Mouse (Mus musculus): ENCODE measurements around the gene Dmrtc2. TPM values are rescaled to one million over a fixed set of nuclear protein-coding genes. Genes with fewer than 3 reads are reported as not detected.

Dmrtc2 gene
- polyA plus RNA-seq, 1 experiment from 2014 or later: not detected

GRCm38 (mm10) chr7:24882416-24883199, 12.8 kb downstream of the Dmrtc2 start:
- Histone ChIP-seq H3K27ac (no peak overlapping the region), H3K36me3 (replicated peaks) (peaks cover 25% of the 10 kb centered on the region), H3K4me1 (peaks cover 37% of the 10 kb centered on the region), H3K27me3 (ENCODE audit: poor library complexity, severe bottlenecking) (no peaks in the 10 kb centered on the region), H3K9me3 (no peaks in the 10 kb centered on the region), H3K4me3 (no peak overlapping the region)
- WGBS: 93% methylated on average over 9 of the region's 9 CpGs
- DNase-seq (ENCODE audit: extremely low spot score, low spot score): no peak

DNA sequence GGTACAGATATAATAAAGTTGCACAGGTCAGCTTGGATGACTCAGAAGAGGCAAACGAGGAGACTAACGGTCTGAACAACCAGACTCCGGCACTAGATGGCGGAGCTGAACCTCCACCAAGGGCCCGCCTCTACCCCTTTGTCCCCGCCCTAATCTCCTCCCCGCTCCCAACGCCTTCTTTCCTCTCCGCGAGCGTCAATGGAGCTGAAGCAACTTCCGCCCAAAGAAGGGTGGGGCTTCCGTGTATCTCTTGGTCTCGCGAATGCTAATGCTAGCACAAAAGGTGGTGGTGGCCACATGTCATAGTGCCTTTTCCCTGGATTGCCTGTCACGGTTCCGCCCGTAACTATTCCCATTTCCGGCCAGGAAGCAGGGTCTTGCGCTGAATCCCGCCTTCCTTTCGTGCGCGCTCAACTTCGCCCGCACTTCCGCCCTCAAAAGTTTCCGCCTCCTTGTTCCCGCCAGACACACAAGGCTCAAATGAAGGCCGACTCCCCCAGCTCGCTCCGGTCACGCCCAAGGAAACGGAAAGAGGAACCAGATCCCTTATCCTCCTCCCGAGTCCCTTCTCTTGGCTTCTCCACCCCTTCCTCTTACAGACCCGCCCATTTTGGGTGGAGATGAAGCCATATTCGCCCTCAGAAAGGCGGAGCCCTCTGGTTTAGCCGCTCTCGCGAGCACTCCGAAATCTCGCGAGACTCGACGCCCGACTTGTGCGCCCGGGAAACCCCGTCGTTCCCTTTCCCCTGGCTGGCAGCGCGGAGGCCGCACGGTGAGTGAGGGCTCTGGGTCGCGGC, 14.2 kb downstream of the Dmrtc2 start, which contains the start of gene Rps19:
TSS of gene Rps19 (plus strand) at position 476 of the 797 bp plus-strand sequence.
- Histone ChIP-seq H3K4me1 (peaks cover 47% of the 10 kb centered on the region), H3K27me3 (ENCODE audit: poor library complexity, severe bottlenecking) (no peaks in the 10 kb centered on the region), H3K9me3 (no peaks in the 10 kb centered on the region), H3K4me3 (peak within 1 kb of the TSS; percentile 99), H3K36me3 (replicated peaks) (peaks cover 40% of the 10 kb centered on the region), H3K27ac (peak within 1 kb of the TSS; percentile 100)
- DNase-seq (ENCODE audit: extremely low spot score, low spot score): peak; percentile 97
- WGBS: under 1% methylated on average over 57 of the region's 57 CpGs

DNA sequence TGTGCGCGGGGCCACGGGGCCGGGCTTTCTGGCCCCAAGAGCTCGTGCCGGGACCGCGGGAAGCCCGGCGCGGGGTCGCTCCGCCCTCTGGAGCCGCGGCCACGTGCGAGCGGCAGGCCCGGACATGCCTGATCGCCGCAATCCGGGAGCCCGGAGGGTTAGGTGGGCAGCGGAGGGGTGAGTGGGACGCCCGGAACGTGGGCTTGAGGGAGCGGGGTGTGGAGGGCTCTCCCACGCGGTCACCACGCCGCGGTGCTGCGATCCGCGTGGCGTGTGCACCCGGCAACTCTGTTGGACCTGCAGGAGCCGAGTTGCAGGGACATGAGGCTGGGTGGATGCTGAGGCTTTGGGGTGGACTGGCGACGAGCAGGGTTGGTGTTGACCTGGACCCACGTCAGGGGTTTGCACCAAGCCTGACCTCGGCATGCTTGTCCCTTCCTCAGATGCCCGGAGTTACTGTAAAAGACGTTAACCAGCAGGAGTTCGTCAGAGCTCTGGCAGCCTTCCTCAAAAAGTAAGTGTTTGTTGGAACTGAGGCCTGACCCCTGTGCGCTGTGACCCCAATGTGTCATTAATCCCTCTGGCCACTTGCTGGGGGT, 14.9 kb downstream of the Dmrtc2 start:
- Histone ChIP-seq H3K4me1 (peaks cover 41% of the 10 kb centered on the region), H3K27ac (peak overlapping the region; percentile 100), H3K4me3 (peak overlapping the region; percentile 99), H3K9me3 (no peaks in the 10 kb centered on the region), H3K36me3 (replicated peaks) (peaks cover 47% of the 10 kb centered on the region), H3K27me3 (ENCODE audit: poor library complexity, severe bottlenecking) (no peaks in the 10 kb centered on the region)
- under 1% methylated on average over 47 of the region's 47 CpGs for WGBS
- DNase-seq (ENCODE audit: extremely low spot score, low spot score): no peak

DNA sequence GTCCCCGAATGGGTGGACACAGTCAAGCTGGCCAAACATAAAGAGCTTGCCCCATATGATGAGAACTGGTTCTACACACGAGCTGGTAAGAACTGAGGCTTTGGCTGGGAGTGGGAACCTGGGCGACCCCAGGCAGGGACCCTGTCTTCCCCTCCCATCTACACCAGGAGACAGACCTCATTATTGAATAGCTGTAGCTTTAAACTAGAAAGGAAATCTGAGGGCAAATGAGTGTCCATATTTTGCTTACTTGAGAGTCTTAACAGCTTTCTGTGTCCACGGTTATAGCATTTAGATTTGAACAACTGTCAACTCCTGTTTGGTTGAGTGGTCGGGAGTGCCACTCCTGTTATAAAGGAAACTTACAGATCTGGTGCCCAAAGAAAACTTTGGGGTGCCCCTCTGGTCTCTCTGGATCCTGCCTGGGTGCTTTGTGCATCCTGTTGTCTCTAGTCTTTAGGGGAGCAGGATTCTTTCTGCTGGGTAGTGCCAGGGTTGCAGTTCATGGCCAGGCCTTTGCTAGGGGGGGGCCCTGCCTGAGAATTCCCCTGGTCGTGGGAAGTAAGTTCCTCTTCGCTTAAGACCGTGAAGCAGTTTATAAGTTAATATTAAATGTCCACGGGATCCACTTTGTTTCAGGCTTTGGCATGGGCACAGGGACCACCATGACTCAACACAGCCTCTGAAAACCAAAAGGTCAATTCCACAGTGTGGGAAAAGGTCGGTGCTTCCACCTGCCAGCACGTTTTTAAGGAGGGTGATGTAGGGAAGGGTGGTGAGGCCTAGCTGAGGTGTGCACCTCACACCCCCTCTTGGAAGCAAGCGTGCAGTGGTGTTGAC, 15.8 kb downstream of the Dmrtc2 start:
- Histone ChIP-seq H3K36me3 (replicated peaks) (peaks cover 56% of the 10 kb centered on the region), H3K27ac (peak overlapping the region; percentile 100)
- WGBS: 49% methylated on average over 12 of the region's 12 CpGs

GRCm38 (mm10) chr7:24886308-24886633, 16.4 kb downstream of the Dmrtc2 start:
- DNase-seq (ENCODE audit: extremely low spot score, low spot score): no peak
- H3K4me3 ChIP-seq: peak overlapping the region; percentile 99
- peak overlapping the region; percentile 100 for H3K27ac ChIP-seq
- 74% methylated on average over 4 of the region's 4 CpGs for WGBS
- H3K36me3 ChIP-seq (replicated peaks): peaks cover 62% of the 10 kb centered on the region
- H3K9me3 ChIP-seq: no peaks in the 10 kb centered on the region
- peaks cover 34% of the 10 kb centered on the region for H3K4me1 ChIP-seq
- H3K27me3 ChIP-seq (ENCODE audit: poor library complexity, severe bottlenecking): no peaks in the 10 kb centered on the region

More for the DNA sequence above, 15.8 kb downstream of the Dmrtc2 start:
- Histone ChIP-seq H3K4me1 (peaks cover 34% of the 10 kb centered on the region), H3K4me3 (peak overlapping the region; percentile 99), H3K27me3 (ENCODE audit: poor library complexity, severe bottlenecking) (no peaks in the 10 kb centered on the region), H3K9me3 (no peaks in the 10 kb centered on the region)
- DNase-seq (ENCODE audit: extremely low spot score, low spot score): no peak

DNA sequence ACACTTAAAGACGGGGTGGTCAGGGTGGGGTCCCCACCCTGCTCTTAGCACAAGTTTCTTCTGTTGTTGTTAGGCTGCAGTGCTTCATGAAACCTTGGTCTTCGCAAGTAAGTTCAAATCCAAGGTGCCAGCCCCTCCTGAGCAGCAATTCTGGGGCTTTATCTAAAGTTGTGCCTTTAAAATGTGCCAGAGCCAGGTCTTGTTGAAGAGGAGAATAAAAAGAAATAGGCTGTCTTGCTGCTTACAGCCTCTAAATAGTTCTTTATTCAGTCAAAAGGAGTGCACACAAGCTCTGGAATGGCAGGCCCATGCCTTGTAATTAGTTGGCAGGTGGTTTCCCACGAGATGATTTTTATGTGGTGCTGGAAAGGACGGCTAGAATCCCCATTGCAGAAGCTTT, 17.2 kb downstream of the Dmrtc2 start:
- 78% methylated on average over 4 of the region's 4 CpGs for WGBS
- Histone ChIP-seq H3K27me3 (ENCODE audit: poor library complexity, severe bottlenecking) (no peaks in the 10 kb centered on the region), H3K4me1 (peaks cover 34% of the 10 kb centered on the region), H3K4me3 (peak overlapping the region; percentile 99), H3K27ac (0 out of 2 replicates have a peak overlapping the region, but pooled peaks have one; percentile 17), H3K9me3 (no peaks in the 10 kb centered on the region), H3K36me3 (replicated peaks) (peaks cover 65% of the 10 kb centered on the region)
- DNase-seq (ENCODE audit: extremely low spot score, low spot score): no peak

DNA sequence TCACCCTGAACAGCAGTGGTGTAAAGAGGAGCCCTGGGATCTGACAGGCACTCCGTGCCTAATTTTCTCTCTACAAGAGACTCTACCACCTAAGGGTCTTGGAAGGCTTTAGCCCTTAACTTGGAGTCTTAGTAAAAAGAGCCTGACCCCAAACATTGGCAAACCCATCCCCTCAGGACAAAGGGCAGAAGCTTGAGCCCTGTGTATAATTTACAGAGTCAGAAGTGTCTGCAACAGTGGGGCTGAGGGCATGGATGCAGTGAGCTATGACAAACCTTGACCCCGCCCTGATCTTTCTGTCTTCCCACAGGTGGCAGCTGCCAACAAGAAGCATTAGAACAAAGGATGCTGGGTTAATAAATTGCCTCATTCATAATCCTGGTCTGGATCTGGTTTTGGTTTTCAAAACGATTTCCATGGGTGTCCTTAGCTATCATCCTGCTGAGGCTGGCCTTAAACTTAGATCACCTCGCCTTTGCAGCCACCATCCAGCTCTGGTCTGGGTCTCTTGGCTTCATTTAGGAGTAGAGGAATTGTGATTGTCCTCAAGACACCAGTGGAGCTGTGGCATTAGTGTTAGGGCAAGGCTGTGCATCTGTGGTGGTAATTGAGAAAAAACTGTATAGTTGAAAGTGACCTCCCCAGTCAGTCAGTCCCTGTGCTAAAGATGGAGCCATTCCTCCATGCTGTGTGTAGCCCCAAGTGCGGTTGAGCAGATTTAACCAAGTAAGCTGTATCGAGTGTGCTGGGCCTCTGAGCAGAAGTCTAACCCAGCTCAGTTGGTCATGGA, 19.8 kb downstream of the Dmrtc2 start:
- H3K36me3 ChIP-seq (replicated peaks): peaks cover 67% of the 10 kb centered on the region
- H3K27ac ChIP-seq: 0 out of 2 replicates have a peak overlapping the region, but pooled peaks have one; percentile 15
- no peaks in the 10 kb centered on the region for H3K9me3 ChIP-seq
- DNase-seq (ENCODE audit: extremely low spot score, low spot score): no peak
- H3K4me1 ChIP-seq: peaks cover 34% of the 10 kb centered on the region
- peak overlapping the region; percentile 0; the same call in 1 of the 2 replicates for H3K4me3 ChIP-seq
- H3K27me3 ChIP-seq (ENCODE audit: poor library complexity, severe bottlenecking): no peaks in the 10 kb centered on the region
- 85% methylated on average over 6 of the region's 6 CpGs for WGBS

DNA sequence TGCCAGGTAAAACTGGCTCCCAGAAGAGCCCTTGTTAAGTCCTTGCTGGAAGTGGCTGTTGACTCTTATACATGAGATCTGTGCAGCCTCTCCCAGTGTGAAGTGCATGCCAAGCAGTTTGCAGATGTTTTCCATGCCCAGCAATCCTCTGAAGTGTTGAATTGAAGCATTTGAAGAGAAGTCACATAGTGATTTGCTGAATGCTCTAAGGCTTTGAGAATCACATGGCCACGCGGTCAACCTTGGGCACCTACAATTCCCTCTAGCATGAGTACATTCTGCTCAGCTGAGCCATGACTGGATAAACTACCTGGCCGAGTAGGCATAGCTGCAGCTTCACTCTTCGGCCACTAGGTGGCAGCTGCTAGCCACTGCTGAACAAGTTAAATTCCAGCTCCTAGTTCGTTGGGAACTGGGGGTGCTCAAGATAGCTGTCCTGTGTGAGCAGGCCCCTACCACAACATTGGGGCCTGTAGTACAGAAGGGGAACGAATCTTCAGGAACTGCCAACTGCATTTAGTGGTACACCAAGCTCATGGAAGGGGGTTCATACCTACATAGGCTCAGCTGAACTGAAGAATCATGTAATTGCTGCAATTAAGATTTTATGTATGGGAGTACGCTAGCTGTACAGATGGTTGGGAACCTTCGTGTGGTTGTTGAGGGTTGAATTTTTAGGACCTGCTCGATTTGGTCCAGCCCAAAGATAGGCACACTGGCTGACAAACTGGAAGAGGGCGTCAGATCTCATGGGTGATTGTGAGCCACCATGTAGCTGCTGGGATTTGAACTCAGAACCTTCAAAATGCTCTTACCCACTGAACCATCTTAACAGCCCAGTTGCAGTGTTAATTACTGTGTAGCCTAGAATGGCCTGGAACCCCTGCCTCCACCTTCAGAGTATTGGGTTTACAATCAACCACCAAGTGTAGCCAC, 20.7 kb downstream of the Dmrtc2 start:
- Histone ChIP-seq H3K9me3 (no peaks in the 10 kb centered on the region), H3K27ac (0 out of 2 replicates have a peak overlapping the region, but pooled peaks have one; percentile 15), H3K27me3 (ENCODE audit: poor library complexity, severe bottlenecking) (no peaks in the 10 kb centered on the region), H3K4me3 (peak overlapping the region; percentile 0; the same call in 1 of the 2 replicates), H3K36me3 (replicated peaks) (peaks cover 65% of the 10 kb centered on the region), H3K4me1 (peaks cover 31% of the 10 kb centered on the region)
- DNase-seq (ENCODE audit: extremely low spot score, low spot score): peak; percentile 77
- 28% methylated on average over 10 of the region's 10 CpGs for WGBS

GRCm38 (mm10) chr7:24891241-24892124, 21.6 kb downstream of the Dmrtc2 start:
- peaks cover 55% of the 10 kb centered on the region for H3K36me3 ChIP-seq (replicated peaks)
- no peaks in the 10 kb centered on the region for H3K9me3 ChIP-seq
- H3K27me3 ChIP-seq (ENCODE audit: poor library complexity, severe bottlenecking): no peaks in the 10 kb centered on the region
- no peak overlapping the region for H3K27ac ChIP-seq
- H3K4me3 ChIP-seq: no peak overlapping the region
- H3K4me1 ChIP-seq: peaks cover 22% of the 10 kb centered on the region
- 72% methylated on average over 3 of the region's 3 CpGs for WGBS
- DNase-seq (ENCODE audit: extremely low spot score, low spot score): no peak

GRCm38 (mm10) chr7:24892125-24892583, 22.3 kb downstream of the Dmrtc2 start:
- 78% methylated on average over 2 of the region's 2 CpGs for WGBS
- Histone ChIP-seq H3K27ac (no peak overlapping the region), H3K4me3 (no peak overlapping the region), H3K36me3 (replicated peaks) (peaks cover 49% of the 10 kb centered on the region), H3K9me3 (no peaks in the 10 kb centered on the region), H3K4me1 (peaks cover 15% of the 10 kb centered on the region), H3K27me3 (ENCODE audit: poor library complexity, severe bottlenecking) (no peaks in the 10 kb centered on the region)
- DNase-seq (ENCODE audit: extremely low spot score, low spot score): no peak

Measured in forebrain, embryonic 10.5 days (tissue).